Mouse (Mus musculus): Measurements from ENCODE around the gene Tgm2. TPM values are rescaled to one million over a fixed set of nuclear protein-coding genes. Genes with fewer than 3 reads are reported as not detected.
A peak's percentile ranks its signal among the peaks of the same experiment; 100 is the strongest.

The Tgm2 gene
- total RNA-seq, 2 experiments from 2014 or later = 41.0 to 53.1 TPM

DNA sequence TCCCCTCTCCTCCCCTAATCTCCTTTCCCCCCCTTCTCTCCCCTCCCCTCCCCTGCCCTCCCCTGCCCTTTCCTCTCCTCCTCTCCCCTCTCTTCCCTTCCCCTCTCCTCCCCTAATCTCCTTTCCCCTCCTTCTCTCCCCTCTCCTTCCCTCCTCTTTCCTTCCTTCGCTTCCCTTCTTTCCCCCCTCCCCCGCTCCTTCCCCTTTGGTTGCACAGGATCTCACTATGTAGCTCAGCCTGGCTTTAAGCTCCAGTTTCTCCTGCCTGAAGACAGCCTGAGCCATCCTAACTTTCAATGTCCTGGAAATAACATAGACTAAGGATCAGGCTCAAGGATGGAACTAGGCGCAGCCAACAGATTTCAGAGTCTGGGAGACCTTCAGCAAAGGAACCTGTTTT lies 2.4 kb downstream of the Tgm2 start:
- intact Hi-C loops (cut with DNase I) = no loop called here
- no peak for DNase-seq

DNA sequence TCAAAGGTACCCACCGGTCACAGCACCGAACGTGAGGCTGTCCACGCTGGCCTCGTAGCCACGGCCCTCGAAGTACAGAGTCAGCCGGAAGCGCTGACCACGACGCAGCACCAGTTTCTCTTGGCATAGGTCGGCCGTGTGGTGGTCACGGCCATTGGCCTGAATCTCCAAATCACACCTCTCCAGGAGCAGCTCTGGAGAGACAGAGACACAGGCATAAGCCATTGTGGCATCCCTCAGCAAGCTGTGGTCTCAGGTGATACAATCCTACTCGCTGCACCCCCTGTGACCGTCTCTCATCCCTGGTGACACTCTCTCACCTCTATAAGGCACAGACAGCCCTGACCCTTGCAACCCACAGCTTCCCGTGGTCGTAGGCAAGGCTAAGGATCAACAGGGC lies 3.3 kb downstream of the Tgm2 start:
- intact Hi-C loops (cut with DNase I) = no loop called here
- DNase-seq = peak in 1 of 2 experiments; percentile 2

DNA sequence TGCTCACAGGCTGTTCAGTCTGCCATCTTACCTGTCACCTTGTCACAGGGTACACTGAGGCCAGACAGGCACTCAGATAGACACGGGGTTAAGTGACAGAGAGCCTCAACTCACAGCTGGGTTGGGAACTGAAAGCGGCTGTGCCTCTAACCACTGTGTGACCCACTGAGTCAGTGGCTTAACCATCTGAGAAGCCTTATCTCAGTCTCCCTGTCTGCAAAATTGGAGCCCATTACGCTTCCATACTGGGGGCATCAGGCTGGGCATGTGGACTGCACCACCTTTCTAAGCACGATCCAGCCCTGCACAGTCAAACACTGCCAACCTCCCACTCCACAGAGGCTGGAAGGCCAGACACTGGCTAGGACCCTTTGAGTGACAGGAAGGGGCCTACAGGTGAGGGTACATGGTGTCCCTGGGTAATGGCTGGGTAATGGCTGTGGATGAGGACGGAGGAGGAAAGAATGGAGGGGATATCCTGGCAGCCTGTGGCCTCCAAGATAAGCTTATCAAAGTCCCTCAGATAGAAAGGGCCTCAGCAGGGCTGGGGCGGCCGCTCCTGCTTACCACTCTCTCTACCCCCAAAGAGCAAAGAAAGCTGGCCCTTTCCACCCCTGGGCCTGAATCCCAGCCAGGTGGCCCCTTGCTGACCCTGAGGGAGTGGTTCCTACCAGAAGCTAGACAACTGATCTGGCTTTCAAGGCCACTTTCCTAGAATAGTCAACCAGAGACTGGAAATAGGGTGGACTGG lies 4.4 kb downstream of the Tgm2 start:
- peak in 1 of 2 experiments; percentile 12 for DNase-seq
- intact Hi-C loops (cut with DNase I) = no loop called here

DNA sequence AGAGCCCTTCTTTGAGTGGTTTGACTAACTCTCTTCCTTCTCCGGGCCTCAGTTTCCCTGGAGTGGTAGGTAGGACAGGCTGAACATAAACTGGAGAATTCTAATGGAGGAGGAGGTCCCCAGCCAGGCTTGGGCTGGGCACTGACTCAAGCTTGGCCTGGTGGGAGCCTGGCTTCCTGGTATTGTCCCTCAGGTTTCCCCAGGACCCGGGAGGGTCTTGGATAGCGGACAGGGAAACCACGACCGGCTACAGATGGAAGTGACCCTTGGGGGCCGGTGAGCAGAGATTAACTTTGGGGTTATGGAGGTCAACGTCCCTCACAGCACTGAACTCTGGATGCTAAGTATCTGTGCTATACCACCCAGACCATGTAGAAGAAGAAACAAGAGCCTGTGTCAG lies 5.0 kb downstream of the Tgm2 start:
- intact Hi-C loops (cut with DNase I) = no loop called here
- no peak for DNase-seq

DNA sequence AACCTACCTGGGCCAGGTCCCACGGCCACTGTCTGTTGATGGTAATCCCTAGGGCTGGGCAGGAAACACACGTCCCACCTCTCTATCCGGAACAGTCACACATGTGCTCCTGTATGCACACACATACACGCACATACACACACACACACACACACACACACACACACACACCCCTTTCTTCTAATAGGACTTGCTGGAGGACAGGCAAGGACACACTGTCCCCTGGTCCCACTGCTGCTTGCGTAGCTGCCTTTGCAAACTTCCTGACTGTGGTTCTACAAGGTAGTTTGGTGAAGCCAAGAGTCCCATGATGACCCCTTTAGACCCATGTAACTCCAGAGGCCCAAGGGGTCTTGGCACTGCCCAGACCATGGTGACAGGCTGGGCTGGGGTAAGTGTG lies 5.6 kb downstream of the Tgm2 start:
- DNase-seq = no peak
- intact Hi-C loops (cut with DNase I) = no loop called here

DNA sequence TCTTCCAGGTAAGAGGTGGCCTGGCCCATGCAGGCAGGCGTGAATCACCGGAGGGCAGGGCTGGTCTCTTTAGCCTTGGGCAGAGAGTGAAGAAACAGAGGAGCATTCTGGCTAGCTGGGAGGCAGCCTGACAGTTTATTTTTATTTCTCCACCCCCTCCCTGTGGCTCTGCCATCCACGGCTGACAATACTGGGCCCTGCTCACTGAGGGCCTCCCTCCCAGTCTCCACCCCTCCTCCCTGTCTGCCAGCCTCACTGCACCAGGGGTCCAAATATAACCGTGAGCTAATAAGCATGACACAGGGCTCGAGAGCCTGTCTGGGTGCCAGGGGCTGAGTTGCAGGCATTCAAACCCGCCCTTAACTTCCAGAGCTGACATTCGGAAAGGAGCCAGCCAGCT lies 6.6 kb downstream of the Tgm2 start:
- intact Hi-C loops (cut with DNase I) = no loop called here
- peak; percentile 73 to 84 for DNase-seq

DNA sequence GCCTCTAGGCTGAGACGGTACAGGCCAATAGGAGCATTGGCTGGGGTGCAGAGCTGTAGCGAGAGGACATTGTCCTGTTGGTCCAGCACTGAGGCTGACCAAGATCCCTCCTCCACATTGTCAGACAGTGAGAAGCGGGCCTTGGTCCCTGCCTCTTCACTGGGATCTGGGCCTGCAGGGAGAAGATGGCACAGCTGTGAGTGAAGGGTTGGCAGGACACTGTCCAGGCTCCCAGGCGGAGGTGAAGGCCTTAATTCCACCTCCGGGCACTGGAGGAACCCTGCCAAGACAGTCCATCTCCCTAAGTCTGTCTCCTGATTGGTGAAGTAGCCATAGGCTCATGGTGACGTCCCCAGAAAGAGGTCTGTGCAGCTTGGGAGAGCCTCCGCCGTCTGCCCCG lies 7.5 kb downstream of the Tgm2 start:
- intact Hi-C loops (cut with DNase I) = no loop called here
- no peak for DNase-seq

DNA sequence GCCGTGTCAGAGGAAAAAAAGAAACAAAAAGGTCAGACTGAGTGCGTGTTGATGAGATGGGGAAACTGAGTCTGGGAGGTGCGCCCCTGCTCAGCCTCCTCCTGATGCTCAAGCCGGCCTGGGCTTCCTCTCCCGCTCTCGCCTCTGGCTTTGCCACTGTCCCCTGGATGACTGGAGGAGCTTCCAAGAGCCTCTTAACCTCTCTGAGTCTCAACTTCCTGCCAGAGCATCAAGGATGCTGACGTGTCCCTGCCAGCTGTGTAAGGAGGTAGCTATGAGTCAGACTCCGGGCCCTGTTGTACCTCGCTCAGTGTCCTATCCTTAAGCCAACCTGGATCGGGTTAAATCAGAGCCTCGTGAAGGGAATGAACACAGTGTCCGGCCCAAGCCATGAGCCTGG lies 8.5 kb downstream of the Tgm2 start:
- DNase-seq = no peak
- intact Hi-C loops (cut with DNase I) = no loop called here

DNA sequence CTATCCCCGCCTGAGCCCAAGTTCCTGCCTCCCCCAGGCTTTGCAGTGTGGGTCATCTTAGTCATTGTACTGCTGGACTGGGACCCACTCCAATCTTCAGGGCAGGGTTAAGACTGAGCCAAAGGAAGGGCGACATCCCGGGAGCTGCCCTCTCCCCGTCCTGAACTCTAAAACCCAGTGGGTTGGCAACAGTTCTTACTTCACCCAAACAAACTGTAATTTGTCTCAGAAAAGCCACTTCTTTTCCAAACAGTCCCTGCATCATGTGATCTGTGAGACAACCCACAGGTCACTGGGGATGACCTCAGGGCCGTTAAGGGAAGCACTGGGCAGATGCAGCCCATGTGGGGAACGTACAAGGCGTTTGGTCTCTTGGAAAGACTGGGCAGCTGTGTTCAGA lies 10.0 kb downstream of the Tgm2 start:
- intact Hi-C loops (cut with DNase I) = no loop called here
- no peak for DNase-seq

DNA sequence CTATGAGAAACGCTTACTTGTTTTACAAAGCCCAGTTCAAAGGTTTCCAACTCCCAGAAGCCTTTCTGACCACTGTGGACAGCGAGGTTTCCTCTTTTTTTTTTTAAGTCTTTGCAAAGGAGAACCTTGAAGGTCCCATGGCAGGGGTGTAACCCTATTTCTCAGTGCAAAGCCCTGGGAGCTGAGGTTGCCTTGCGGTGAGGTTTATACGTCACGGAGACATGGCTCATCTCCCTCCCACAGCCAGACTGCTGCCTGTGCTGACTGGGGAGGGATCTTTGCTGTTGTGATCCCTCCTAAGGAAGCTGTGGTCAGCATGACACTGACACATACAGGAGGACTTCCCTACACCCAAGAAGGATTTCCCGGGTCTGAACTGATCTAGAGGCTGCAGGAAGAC lies 13.2 kb downstream of the Tgm2 start:
- intact Hi-C loops (cut with DNase I) = no loop called here
- DNase-seq = no peak

DNA sequence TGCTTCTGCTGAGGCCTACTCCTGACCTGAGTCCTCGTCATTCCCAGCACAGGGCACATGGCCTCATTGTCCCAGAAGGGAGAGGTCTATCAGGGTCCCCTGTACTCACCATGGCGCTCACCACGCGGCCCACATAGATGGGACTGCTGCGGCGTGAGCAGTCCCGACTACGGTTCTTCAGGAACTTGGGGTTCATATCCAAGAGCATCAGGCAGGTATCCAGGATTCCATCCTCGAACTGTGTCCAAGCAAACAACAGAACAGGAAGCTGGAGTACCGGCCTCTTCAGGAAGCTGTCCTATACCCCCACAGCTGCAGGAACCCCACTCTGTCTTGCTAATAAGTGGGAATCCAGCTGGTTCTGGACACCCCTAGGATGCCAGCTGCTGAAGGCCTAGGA lies 13.9 kb downstream of the Tgm2 start:
- DNase-seq = no peak
- intact Hi-C loops (cut with DNase I) = no loop called here

DNA sequence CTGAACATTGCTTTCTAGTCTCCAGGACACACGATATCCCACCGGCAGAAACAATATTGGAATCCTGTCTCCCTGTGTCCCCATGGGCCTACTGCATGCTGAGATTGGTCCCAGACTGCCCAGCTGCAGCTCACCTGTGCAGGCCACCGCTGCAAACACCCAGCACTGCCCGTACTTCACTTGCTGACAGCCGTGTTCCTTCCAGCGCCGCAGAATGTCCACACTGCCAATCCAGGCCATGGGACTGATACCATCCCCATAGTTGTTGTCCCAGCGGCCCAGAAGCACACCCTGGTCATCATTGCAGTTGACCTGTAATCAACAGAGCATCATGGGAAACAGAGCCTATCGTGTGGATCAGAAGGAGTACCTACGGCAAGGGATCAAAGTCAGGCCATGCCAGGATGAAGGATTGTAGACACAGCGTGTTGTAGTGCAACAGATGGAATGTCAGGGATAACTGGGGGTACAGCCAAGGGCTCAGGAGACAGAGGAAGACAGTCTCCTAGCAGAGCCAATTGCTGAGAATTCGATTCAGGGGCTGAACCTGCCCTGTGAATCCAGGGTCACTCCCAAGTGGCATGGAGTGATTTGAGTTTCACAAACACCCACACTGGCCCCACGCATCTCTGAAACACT lies 14.9 kb downstream of the Tgm2 start:
- no peak for DNase-seq
- intact Hi-C loops (cut with DNase I) = no loop called here

DNA sequence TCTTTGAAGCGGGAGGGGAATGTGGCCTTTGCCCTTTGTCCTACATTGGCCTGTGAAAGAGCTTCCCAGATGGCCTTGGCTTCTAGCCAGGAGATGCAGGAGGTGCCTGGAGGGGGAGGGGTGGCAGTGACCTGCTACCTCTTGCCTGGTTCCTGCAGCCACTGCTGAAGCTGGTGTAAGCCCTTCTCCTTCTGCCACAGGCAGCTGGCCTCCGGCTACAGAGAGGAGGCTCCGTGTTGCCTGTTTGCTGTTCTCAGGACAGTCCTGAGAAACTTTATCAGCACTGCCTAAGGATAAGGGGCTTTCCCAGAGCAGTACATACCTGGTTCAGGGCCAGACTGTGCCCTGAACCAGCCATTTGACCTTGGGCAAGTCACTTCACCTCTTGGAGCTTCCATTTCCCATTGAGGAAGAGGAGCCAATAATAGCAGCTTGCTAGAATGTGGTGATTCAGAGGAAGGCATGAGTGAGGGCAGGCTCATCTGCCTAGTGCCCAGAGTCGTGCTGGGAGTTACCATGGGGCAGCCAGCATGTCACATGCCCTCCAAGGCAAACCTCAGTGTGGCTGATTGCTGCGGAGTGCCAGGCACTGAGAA lies 15.7 kb downstream of the Tgm2 start:
- DNase-seq = no peak
- intact Hi-C loops (cut with DNase I) = no loop called here

DNA sequence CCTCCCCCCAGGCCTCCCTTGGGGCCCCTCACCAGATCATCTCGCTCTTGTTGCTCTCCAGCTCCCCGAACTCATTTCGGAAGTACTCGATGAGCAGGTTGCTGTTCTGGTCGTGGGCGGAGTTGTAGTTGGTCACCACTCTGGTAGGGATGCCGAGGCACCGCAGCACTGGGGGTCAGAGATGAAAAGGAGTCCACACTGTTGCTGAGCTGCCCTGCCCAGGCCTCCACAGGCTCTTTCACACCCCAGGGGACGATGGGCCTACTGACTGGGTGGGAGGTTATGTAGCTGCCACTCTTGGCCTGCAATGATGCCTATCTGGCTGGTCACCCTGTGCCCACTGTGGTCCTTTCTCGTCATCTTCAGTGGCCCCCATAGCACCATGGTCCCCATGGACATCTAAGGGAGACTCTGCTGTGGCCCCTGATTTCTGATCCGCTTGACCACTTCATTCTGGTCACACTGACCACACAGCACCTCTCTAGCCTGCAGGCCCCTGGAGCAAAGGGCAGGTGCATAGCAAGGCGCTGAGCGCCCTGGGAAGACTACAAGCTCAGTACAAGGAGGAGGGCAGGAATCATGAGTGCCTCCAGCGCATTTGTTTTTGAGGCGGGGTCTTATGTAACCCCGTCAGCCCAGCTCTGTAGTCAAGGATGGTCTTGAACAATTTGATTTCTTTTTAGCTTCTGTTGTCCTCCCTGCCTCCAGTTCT lies 16.8 kb downstream of the Tgm2 start:
- intact Hi-C loops (cut with DNase I) = no loop called here
- DNase-seq = no peak

DNA sequence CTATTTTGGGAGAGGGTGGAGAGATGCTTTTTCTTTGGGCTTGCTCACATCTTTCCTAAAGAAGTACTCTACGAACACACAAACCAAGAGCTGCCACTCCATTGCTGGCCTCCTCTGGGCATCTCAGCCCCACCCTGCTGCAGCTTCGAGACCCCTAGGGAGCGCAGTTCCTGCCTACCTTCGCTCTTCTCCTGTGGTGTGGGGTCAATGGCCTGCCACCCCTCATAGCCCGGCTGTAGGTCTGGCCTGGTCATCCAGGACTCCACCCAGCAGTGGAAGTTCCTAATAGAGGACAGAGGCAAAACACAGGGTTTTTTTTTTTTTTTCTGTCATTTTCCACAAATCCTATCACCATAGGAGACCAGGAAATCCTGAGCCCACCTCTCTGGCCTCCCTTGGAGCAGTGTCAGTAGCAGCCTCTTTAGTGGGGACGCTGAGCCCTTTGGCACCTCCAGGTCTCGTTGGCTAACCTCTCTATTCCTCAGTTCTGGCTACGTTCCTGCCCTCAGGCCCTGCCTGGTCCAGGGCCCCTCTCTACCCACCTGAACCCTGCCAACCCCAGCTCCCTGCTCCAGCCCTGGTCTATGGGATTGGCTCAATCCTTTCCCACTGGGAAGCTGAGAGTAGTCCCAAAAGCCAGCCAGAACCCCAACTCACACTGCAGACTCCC lies 17.6 kb downstream of the Tgm2 start:
- DNase-seq = no peak
- intact Hi-C loops (cut with DNase I) = no loop called here

DNA sequence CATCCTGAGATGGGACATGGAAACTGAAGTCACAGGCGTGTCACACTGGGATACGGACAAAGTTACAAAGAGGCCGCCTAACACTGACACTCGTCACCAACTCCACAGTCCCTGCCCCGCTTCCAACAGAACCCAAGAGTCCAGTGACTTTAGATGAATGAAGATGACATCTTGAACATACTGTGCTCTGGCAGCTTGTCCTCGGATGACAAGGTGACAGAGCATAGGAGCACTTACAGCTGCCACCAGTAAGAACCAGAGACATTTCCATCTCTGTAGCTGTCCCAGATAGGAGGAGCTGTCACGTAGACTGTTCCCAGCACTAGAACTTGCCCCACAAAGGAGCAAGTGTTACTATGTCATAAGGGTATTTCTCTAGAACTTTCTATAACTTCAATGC lies 18.4 kb downstream of the Tgm2 start:
- DNase-seq = no peak
- intact Hi-C loops (cut with DNase I) = no loop called here

DNA sequence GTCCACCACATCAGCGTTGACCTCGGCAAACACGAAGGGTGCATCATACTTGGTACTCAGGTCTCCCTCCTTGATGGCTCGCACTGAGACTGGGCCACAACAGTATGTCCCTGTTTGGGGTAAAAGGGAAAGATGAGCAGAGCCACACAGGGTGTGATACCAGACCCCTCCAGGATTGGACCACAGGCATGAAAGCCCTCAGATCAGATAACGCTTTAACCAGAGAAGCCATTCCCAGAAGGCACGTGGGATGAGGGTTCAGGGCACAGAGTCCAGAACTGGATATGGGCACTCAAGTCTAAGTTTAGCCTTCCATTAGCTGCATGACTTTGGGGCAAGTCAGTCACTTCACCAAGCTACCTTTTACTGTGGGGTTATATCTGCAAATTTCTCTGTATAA lies 19.0 kb downstream of the Tgm2 start:
- intact Hi-C loops (cut with DNase I) = no loop called here
- DNase-seq = no peak

DNA sequence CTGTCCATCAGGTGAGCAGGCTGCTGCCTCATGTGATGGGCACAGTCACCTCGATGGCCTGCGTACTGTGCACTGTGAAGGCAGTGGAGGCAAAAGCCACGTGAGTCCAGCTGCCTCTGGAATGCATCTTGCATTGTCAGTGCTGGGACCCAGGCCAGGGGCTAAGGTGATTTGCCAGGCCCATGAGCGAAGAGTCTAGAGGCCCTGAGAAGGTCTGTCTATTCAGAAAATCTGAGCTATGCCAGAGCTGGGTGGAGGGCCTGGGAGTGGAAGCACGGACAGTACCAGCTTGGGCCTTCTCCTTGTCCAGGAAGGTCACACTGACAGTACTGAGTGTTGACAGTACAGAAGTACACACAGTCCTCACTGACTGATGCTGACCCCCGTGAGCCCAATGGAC lies 23.4 kb downstream of the Tgm2 start:
- intact Hi-C loops (cut with DNase I) = no loop called here
- DNase-seq = no peak

DNA sequence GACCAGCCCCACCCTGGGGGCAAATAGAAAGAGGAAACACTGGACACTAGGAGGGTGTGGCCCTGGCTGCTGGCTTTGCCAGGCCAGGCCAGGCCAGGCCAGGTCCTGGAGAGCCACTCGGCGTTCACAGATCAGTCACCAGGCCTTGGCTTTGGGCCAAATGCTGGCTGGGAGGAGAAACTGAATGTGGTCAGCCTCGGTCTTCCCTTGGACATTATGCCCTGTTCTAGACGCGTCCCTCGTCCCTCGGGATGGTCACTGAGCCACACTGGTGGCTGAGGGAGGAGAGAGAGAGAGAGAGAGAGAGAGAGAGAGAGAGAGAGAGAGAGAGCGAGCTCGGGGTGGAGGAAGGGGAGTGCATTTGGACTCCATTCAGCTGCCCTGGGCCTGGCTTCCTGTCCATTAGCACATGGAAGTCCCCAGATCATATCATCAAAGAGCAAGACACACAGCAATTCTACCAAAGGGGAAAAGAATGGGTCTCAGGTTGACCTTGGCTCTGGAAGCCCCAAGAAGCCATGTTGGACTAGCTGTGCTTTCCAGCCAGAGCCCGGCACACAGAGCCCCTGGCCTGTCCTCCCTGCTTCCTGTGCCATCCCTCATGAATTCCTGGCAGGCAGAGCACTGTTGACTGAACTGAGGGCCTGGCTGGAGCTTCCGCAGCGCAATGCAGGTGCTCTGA lies 24.4 kb downstream of the Tgm2 start:
- peak; percentile 70 to 80 for DNase-seq
- intact Hi-C loops (cut with DNase I) = no loop called here

DNA sequence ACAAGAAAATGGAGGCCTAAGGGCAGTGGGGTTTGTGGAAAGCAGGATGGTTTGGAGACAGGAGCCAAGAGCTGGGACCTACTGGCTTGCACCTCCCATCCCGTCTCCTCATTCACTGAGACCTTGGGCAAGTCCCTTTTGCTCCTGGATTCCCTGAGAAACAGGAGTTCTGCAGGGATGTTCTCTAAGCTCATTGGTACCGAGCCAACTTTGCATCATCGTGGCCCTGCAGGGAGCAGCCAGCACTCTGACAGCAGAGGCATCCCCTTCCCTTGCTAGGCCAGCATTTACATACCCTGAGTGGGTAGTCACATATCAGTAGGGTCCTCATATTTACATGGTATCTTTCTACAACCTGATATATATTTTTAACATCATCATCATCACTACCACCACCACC lies 25.4 kb downstream of the Tgm2 start:
- no peak for DNase-seq
- intact Hi-C loops (cut with DNase I) = no loop called here
